Mouse (Mus musculus): Measurements from ENCODE around the gene Naa16. TPM values are rescaled to one million over a fixed set of nuclear protein-coding genes. Genes with fewer than 3 reads are reported as not detected.

The Naa16 gene
- polyA plus RNA-seq, 1 experiment from 2014 or later, result 40.7 TPM

DNA sequence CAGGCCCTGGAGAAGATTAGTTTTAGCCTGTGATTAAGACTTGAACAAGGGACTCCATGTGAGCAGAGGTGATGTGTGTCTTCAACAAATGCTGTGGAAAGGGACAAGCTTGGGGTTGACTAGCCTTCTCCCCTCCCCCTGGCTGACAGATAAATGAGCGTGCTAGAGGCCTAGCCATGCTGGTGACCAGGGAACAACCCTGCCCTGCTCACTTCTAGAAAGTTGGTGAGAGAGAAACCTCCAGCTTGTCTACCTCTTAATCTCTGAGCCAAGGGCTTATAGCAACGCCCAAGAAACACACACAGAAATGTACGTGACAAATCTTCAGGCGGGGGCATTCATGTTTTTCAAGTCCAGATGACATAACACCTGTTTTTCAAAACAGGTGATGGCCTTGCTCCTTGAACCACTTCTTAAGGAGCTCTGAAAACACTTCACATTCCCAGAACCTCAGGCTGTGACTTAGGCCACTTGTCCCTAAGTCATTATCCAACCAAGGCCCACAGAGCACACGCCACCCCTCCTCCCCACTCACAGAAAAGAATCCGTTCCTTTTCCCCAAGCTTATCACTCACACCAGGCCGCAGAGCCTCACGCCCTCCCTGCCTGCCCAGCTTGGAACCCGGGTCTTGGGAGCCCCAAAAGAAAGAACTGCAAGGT is 108.6 kb downstream of the Naa16 start:
- ATAC-seq (replicated peaks; ENCODE audit: low FRiP score, low TSS enrichment, low read depth) (no peak), DNase-seq (ENCODE audit: low spot score) (no peak)
- Histone ChIP-seq H3K36me3 (ENCODE audit: control insufficient read depth, insufficient read depth, low read length) (no peaks in the 10 kb centered on the region), H3K27me3 (replicated peaks; ENCODE audit: control insufficient read depth, insufficient read depth, low read length) (no peaks in the 10 kb centered on the region), H3K9me3 (ENCODE audit: control insufficient read depth, low read length) (no peaks in the 10 kb centered on the region), H3K4me3 (ENCODE audit: low read depth, low read length) (no peak overlapping the region), H3K27ac (ENCODE audit: low read depth) (no peak overlapping the region), H3K4me2 (ENCODE audit: low read length) (no peak overlapping the region), H3K9ac (ENCODE audit: low read length) (no peak overlapping the region), H3K4me1 (replicated peaks; ENCODE audit: control insufficient read depth, insufficient read depth, low read length) (no peaks in the 10 kb centered on the region)
- 84% methylated on average over 9 of the region's 9 CpGs for WGBS

DNA sequence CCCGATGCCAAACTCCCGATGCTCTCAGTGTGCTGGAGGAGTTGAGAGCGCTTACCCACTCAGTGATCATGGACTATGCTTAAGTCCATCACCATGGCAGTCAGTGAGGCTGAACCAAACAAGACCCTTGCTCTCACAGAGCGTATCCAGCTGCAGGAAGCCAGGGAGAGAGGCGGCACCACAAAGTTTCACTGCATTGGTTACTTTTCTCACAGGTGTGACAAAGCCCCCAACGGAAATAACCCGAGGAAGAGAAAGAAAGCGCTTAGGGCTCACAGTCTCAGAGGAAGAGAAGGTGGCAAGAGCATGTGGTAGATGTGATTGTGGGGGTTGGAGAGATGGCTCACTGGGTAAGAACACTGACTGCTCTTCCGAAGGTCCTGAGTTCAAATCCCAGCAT is 110.1 kb downstream of the Naa16 start:
- no peak overlapping the region for H3K4me2 ChIP-seq (ENCODE audit: low read length)
- no peaks in the 10 kb centered on the region for H3K4me1 ChIP-seq (replicated peaks; ENCODE audit: control insufficient read depth, insufficient read depth, low read length)
- DNase-seq (ENCODE audit: low spot score) (no peak), ATAC-seq (replicated peaks; ENCODE audit: low FRiP score, low TSS enrichment, low read depth) (no peak)
- H3K27ac ChIP-seq (ENCODE audit: low read depth), result no peak overlapping the region
- 90% methylated on average over 9 of the region's 9 CpGs for WGBS
- H3K4me3 ChIP-seq (ENCODE audit: low read depth, low read length), result no peak overlapping the region
- H3K36me3 ChIP-seq (ENCODE audit: control insufficient read depth, insufficient read depth, low read length), result no peaks in the 10 kb centered on the region
- H3K9me3 ChIP-seq (ENCODE audit: control insufficient read depth, low read length), result no peaks in the 10 kb centered on the region
- H3K27me3 ChIP-seq (replicated peaks; ENCODE audit: control insufficient read depth, insufficient read depth, low read length), result no peaks in the 10 kb centered on the region
- H3K9ac ChIP-seq (ENCODE audit: low read length), result no peak overlapping the region

DNA sequence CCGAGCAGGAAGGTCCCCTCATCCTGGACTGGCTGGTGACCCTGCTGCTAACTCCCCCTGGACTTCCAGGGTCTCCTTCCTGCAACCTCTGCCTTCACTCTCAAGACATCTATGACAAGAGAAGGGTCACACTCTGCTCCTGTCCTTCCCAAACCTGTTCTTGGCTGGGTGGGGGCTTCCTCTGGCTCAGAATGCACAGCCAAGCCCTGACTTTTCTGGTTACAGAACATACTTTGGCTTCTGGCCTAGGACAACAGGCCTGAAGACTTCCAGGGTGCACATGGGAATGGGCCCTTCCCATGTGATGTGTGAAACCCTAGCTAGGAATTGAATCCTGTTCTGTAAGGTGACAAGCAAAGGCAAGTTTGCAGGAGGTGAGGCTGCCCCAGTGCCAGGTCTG is 111.1 kb downstream of the Naa16 start:
- ATAC-seq (replicated peaks; ENCODE audit: low FRiP score, low TSS enrichment, low read depth) (no peak), DNase-seq (ENCODE audit: low spot score) (no peak)
- Histone ChIP-seq H3K4me1 (replicated peaks; ENCODE audit: control insufficient read depth, insufficient read depth, low read length) (no peaks in the 10 kb centered on the region), H3K27me3 (replicated peaks; ENCODE audit: control insufficient read depth, insufficient read depth, low read length) (no peaks in the 10 kb centered on the region), H3K9ac (ENCODE audit: low read length) (no peak overlapping the region), H3K36me3 (ENCODE audit: control insufficient read depth, insufficient read depth, low read length) (no peaks in the 10 kb centered on the region), H3K9me3 (ENCODE audit: control insufficient read depth, low read length) (no peaks in the 10 kb centered on the region), H3K4me2 (ENCODE audit: low read length) (no peak overlapping the region), H3K27ac (ENCODE audit: low read depth) (no peak overlapping the region), H3K4me3 (ENCODE audit: low read depth, low read length) (no peak overlapping the region)
- 73% methylated on average over 1 of the region's 1 CpGs for WGBS

DNA sequence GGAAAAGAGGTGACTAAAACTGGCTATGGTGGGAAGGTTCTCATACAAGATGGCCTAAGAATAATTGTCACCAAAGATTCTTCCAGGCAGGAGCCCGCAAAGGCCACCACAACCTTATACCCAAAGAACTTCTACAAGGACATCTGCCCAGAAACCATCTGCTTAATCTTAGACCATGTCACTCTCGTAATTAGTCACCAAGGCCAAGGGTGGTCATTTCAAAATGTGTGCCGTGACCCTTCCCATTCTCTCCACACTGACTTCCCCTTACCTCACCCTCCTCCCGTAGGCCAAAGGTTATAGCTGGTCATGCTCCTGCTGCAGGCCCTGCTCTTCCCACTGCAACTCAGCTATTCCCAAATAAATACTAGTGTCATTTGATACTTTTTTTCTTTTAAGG is 111.7 kb downstream of the Naa16 start:
- H3K27ac ChIP-seq (ENCODE audit: low read depth), result no peak overlapping the region
- 87% methylated on average over 4 of the region's 4 CpGs for WGBS
- ATAC-seq (replicated peaks; ENCODE audit: low FRiP score, low TSS enrichment, low read depth), result no peak
- H3K36me3 ChIP-seq (ENCODE audit: control insufficient read depth, insufficient read depth, low read length), result no peaks in the 10 kb centered on the region
- no peaks in the 10 kb centered on the region for H3K27me3 ChIP-seq (replicated peaks; ENCODE audit: control insufficient read depth, insufficient read depth, low read length)
- H3K4me3 ChIP-seq (ENCODE audit: low read depth, low read length), result no peak overlapping the region
- no peak for DNase-seq (ENCODE audit: low spot score)
- no peak overlapping the region for H3K4me2 ChIP-seq (ENCODE audit: low read length)
- H3K9me3 ChIP-seq (ENCODE audit: control insufficient read depth, low read length), result no peaks in the 10 kb centered on the region
- H3K4me1 ChIP-seq (replicated peaks; ENCODE audit: control insufficient read depth, insufficient read depth, low read length), result no peaks in the 10 kb centered on the region
- no peak overlapping the region for H3K9ac ChIP-seq (ENCODE audit: low read length)

DNA sequence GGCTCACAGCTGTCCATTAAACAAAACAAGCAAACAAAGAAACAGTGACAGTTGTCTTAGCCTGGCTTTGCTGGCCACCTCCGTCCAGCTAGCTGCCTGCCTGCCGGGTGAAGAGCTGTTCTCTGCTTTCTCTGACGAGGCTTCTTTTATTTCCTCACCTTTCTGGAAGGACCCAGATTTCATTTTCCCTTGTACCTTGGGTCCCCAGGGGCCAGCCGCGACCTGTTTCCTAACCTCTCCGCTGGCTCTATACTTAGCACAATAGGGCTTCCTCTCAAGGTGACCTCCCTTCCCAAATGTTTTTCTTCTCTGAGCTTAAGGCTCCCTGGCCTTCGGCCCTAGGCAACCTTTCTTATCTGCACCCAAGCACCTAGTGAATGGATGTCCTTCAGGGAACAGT is 112.7 kb downstream of the Naa16 start:
- no peak overlapping the region for H3K9ac ChIP-seq (ENCODE audit: low read length)
- WGBS, result 55% methylated on average over 7 of the region's 7 CpGs
- H3K4me2 ChIP-seq (ENCODE audit: low read length), result no peak overlapping the region
- no peak overlapping the region for H3K27ac ChIP-seq (ENCODE audit: low read depth)
- no peak overlapping the region for H3K4me3 ChIP-seq (ENCODE audit: low read depth, low read length)
- no peak for ATAC-seq (replicated peaks; ENCODE audit: low FRiP score, low TSS enrichment, low read depth)
- H3K4me1 ChIP-seq (replicated peaks; ENCODE audit: control insufficient read depth, insufficient read depth, low read length), result no peaks in the 10 kb centered on the region
- H3K36me3 ChIP-seq (ENCODE audit: control insufficient read depth, insufficient read depth, low read length), result no peaks in the 10 kb centered on the region
- no peaks in the 10 kb centered on the region for H3K27me3 ChIP-seq (replicated peaks; ENCODE audit: control insufficient read depth, insufficient read depth, low read length)
- H3K9me3 ChIP-seq (ENCODE audit: control insufficient read depth, low read length), result no peaks in the 10 kb centered on the region
- DNase-seq (ENCODE audit: low spot score), result no peak

DNA sequence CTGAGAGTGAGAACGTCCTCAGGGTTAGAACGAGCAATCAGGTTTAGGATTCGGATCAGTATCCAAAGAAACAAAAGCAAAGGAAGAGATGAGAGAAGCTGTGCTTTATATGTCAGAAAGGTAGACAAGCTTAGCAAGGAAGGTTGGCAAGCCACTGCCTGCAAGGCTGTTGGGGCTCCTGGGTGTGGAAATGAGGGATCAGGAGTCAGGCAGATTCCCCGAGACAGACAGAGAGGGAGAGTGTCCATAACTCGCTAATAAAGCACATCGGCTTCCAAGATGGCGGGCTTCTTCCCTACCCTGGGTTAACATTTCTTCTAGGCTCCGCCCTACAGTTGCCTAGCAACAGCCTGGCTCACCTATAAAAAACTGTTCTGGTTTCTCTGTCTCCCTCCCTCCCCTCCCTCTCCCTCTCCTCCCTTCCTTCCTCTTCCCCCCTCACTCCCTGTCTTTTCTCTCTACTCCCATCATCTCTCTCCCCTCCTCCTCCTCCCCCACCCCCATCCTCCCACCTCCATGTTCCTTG is 114.6 kb downstream of the Naa16 start:
- no peak for ATAC-seq (replicated peaks; ENCODE audit: low FRiP score, low TSS enrichment, low read depth)
- H3K9me3 ChIP-seq (ENCODE audit: control insufficient read depth, low read length), result no peaks in the 10 kb centered on the region
- WGBS, result 81% methylated on average over 8 of the region's 8 CpGs

DNA sequence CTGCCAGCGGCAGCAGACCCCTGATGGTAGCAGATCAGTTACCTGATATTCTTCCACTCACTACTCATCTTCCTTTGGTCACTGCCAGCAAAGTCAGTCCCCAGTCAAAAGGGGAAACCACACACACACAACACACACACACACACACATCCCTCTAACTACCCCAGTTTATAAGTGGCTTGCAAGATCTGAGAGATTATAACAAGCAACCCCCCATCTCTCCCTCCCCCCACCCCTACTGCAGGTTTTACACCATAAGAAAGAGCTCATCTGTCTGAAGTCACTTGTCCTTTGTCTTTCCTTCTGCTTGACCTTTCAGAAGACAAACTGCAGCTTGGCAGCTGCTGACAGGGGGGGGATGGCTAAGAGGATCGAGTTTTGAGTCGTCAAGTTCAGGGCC is 115.1 kb downstream of the Naa16 start:
- Histone ChIP-seq H3K27ac (ENCODE audit: low read depth) (no peak overlapping the region), H3K27me3 (replicated peaks; ENCODE audit: control insufficient read depth, insufficient read depth, low read length) (no peaks in the 10 kb centered on the region), H3K4me3 (ENCODE audit: low read depth, low read length) (no peak overlapping the region), H3K9ac (ENCODE audit: low read length) (no peak overlapping the region), H3K4me1 (replicated peaks; ENCODE audit: control insufficient read depth, insufficient read depth, low read length) (no peaks in the 10 kb centered on the region), H3K4me2 (ENCODE audit: low read length) (no peak overlapping the region), H3K9me3 (ENCODE audit: control insufficient read depth, low read length) (no peaks in the 10 kb centered on the region), H3K36me3 (ENCODE audit: control insufficient read depth, insufficient read depth, low read length) (no peaks in the 10 kb centered on the region)
- ATAC-seq (replicated peaks; ENCODE audit: low FRiP score, low TSS enrichment, low read depth) (no peak), DNase-seq (ENCODE audit: low spot score) (no peak)
- WGBS, result 51% methylated on average over 3 of the region's 3 CpGs

More for the DNA sequence above, 114.6 kb downstream of the Naa16 start:
- no peaks in the 10 kb centered on the region for H3K27me3 ChIP-seq (replicated peaks; ENCODE audit: control insufficient read depth, insufficient read depth, low read length)
- no peaks in the 10 kb centered on the region for H3K4me1 ChIP-seq (replicated peaks; ENCODE audit: control insufficient read depth, insufficient read depth, low read length)
- no peak overlapping the region for H3K4me3 ChIP-seq (ENCODE audit: low read depth, low read length)
- H3K4me2 ChIP-seq (ENCODE audit: low read length), result no peak overlapping the region
- no peak overlapping the region for H3K27ac ChIP-seq (ENCODE audit: low read depth)
- DNase-seq (ENCODE audit: low spot score), result no peak
- H3K36me3 ChIP-seq (ENCODE audit: control insufficient read depth, insufficient read depth, low read length), result no peaks in the 10 kb centered on the region
- H3K9ac ChIP-seq (ENCODE audit: low read length), result no peak overlapping the region

Other genes starting within 250 kb of the Naa16 start
- gene Zfp957, start 143.4 kb downstream of the Naa16 start, polyA plus RNA-seq (2014; fragmentation: Nextera tagmentation; extraction: Ambion mirVana), result not detected in 2 replicates
- gene Rgcc, start 89.1 kb downstream of the Naa16 start, polyA plus RNA-seq (2014; fragmentation: Nextera tagmentation; extraction: Ambion mirVana), result 48.8 and 50.1 TPM in 2 replicates
- 10.0 and 10.5 TPM in 2 replicates for gene Mtrf1, start 7.0 kb upstream of the Naa16 start, polyA plus RNA-seq (2014; fragmentation: Nextera tagmentation; extraction: Ambion mirVana)
- 11.6 and 14.4 TPM in 2 replicates for gene Kbtbd7, start 35.7 kb upstream of the Naa16 start, polyA plus RNA-seq (2014; fragmentation: Nextera tagmentation; extraction: Ambion mirVana)
- gene Kbtbd6, start 61.1 kb upstream of the Naa16 start, polyA plus RNA-seq (2014; fragmentation: Nextera tagmentation; extraction: Ambion mirVana), result 3.5 and 3.6 TPM in 2 replicates
- gene Elf1, start 90.4 kb upstream of the Naa16 start, polyA plus RNA-seq (2014; fragmentation: Nextera tagmentation; extraction: Ambion mirVana), result 27.0 and 27.7 TPM in 2 replicates
- gene Wbp4, start 90.7 kb upstream of the Naa16 start, polyA plus RNA-seq (2014; fragmentation: Nextera tagmentation; extraction: Ambion mirVana), result 39.5 and 42.9 TPM in 2 replicates
- 121 and 124 TPM in 2 replicates for gene Sugt1, start 196.9 kb upstream of the Naa16 start, polyA plus RNA-seq (2014; fragmentation: Nextera tagmentation; extraction: Ambion mirVana)

Measured in intestine, embryonic 14.5 days (tissue).